Mouse (Mus musculus): Measurements from ENCODE around the gene Erich3. TPM values are rescaled to one million over a fixed set of nuclear protein-coding genes. Genes with fewer than 3 reads are reported as not detected.
"Not testable (repeated sequence)": the region's sequence is repeated elsewhere in the genome, so short reads cannot be mapped to it uniquely, and the experiment has no call there.

Erich3 gene
- polyA plus RNA-seq (2014; fragmentation: Nextera tagmentation; extraction: Ambion mirVana) = 0.08 and 0.23 TPM in 2 replicates

GRCm38 (mm10) chr3:154663545-154663944, at the start of gene Erich3:
Erich3 (plus strand) TSS chr3:154663859.
- peak within 1 kb of the TSS; percentile 14; the same call in 1 of the 2 replicates for H3K4me3 ChIP-seq (ENCODE audit: low read depth, low read length)
- no peaks in the 10 kb centered on the region for H3K9me3 ChIP-seq (ENCODE audit: control insufficient read depth, low read length)
- 0 out of 2 replicates have a peak, but pooled peaks have one; percentile 5 for ATAC-seq (ENCODE audit: insufficient number of reproducible peaks, low FRiP score, low TSS enrichment, low read depth)
- H3K27me3 ChIP-seq (ENCODE audit: control insufficient read depth, insufficient read depth, low read length) = peaks cover 20% of the 10 kb centered on the region
- 33% methylated on average over 7 of the region's 7 CpGs for WGBS
- H3K36me3 ChIP-seq (ENCODE audit: control insufficient read depth, insufficient read depth, low read length) = no peaks in the 10 kb centered on the region
- peaks cover 8% of the 10 kb centered on the region for H3K4me1 ChIP-seq (ENCODE audit: control insufficient read depth, insufficient read depth, low read length)
- no peak within 1 kb of the TSS for H3K27ac ChIP-seq (replicated peaks; ENCODE audit: low read depth, low read length)
- H3K9ac ChIP-seq (ENCODE audit: low read length) = no peak within 1 kb of the TSS
- peak within 1 kb of the TSS; percentile 45 for H3K4me2 ChIP-seq (ENCODE audit: low read depth, severe bottlenecking)
- no peak for DNase-seq (ENCODE audit: low spot score)

GRCm38 (mm10) chr3:154614771-154615170, 48.9 kb upstream of the Erich3 start:
- WGBS = 91% methylated on average over 8 of the region's 8 CpGs

GRCm38 (mm10) chr3:154615304-154615703, 48.4 kb upstream of the Erich3 start:
- Histone ChIP-seq H3K36me3 (ENCODE audit: control insufficient read depth, insufficient read depth, low read length) (no peaks in the 10 kb centered on the region; the same call in 1 of the 2 replicates), H3K4me2 (ENCODE audit: low read depth, severe bottlenecking) (no peak overlapping the region), H3K9ac (ENCODE audit: low read length) (no peak overlapping the region), H3K4me1 (ENCODE audit: control insufficient read depth, insufficient read depth, low read length) (no peaks in the 10 kb centered on the region), H3K9me3 (ENCODE audit: control insufficient read depth, low read length) (no peaks in the 10 kb centered on the region), H3K27ac (replicated peaks; ENCODE audit: low read depth, low read length) (no peak overlapping the region), H3K27me3 (ENCODE audit: control insufficient read depth, insufficient read depth, low read length) (no peaks in the 10 kb centered on the region), H3K4me3 (ENCODE audit: low read depth, low read length) (no peak overlapping the region)
- DNase-seq (ENCODE audit: low spot score) = no peak
- 95% methylated on average over 7 of the region's 7 CpGs for WGBS
- ATAC-seq (ENCODE audit: insufficient number of reproducible peaks, low FRiP score, low TSS enrichment, low read depth) = no peak

More at GRCm38 (mm10) chr3:154614771-154615170, 48.9 kb upstream of the Erich3 start:
- Histone ChIP-seq H3K4me3 (ENCODE audit: low read depth, low read length) (no peak overlapping the region), H3K9me3 (ENCODE audit: control insufficient read depth, low read length) (no peaks in the 10 kb centered on the region), H3K36me3 (ENCODE audit: control insufficient read depth, insufficient read depth, low read length) (no peaks in the 10 kb centered on the region; the same call in 1 of the 2 replicates), H3K27me3 (ENCODE audit: control insufficient read depth, insufficient read depth, low read length) (no peaks in the 10 kb centered on the region), H3K4me2 (ENCODE audit: low read depth, severe bottlenecking) (no peak overlapping the region), H3K9ac (ENCODE audit: low read length) (no peak overlapping the region), H3K4me1 (ENCODE audit: control insufficient read depth, insufficient read depth, low read length) (no peaks in the 10 kb centered on the region), H3K27ac (replicated peaks; ENCODE audit: low read depth, low read length) (no peak overlapping the region)
- ATAC-seq (ENCODE audit: insufficient number of reproducible peaks, low FRiP score, low TSS enrichment, low read depth) (no peak), DNase-seq (ENCODE audit: low spot score) (no peak)

- no peak overlapping the region for H3K4me2 ChIP-seq (ENCODE audit: low read depth, severe bottlenecking)
- no peak overlapping the region for H3K9ac ChIP-seq (ENCODE audit: low read length)
- ATAC-seq (ENCODE audit: insufficient number of reproducible peaks, low FRiP score, low TSS enrichment, low read depth) (no peak), DNase-seq (ENCODE audit: low spot score) (no peak)
- H3K27ac ChIP-seq (replicated peaks; ENCODE audit: low read depth, low read length) = no peak overlapping the region
- H3K4me3 ChIP-seq (ENCODE audit: low read depth, low read length) = no peak overlapping the region
- H3K27me3 ChIP-seq (ENCODE audit: control insufficient read depth, insufficient read depth, low read length) = no peaks in the 10 kb centered on the region
- H3K36me3 ChIP-seq (ENCODE audit: control insufficient read depth, insufficient read depth, low read length) = no peaks in the 10 kb centered on the region; the same call in 1 of the 2 replicates
- H3K9me3 ChIP-seq (ENCODE audit: control insufficient read depth, low read length) = no peaks in the 10 kb centered on the region
- WGBS = 87% methylated on average over 4 of the region's 4 CpGs
- no peaks in the 10 kb centered on the region for H3K4me1 ChIP-seq (ENCODE audit: control insufficient read depth, insufficient read depth, low read length)
Measured at GRCm38 (mm10) chr3:154616106-154616505, 47.6 kb upstream of the Erich3 start.

- peak; percentile 73 for ATAC-seq (ENCODE audit: insufficient number of reproducible peaks, low FRiP score, low TSS enrichment, low read depth)
Measured at GRCm38 (mm10) chr3:154628284-154628683, 35.4 kb upstream of the Erich3 start.

GRCm38 (mm10) chr3:154631281-154631680, 32.4 kb upstream of the Erich3 start:
- H3K9me3 ChIP-seq (ENCODE audit: control insufficient read depth, low read length); DNase-seq (ENCODE audit: low spot score); H3K9ac ChIP-seq (ENCODE audit: low read length); H3K4me3 ChIP-seq (ENCODE audit: low read depth, low read length); H3K4me1 ChIP-seq (ENCODE audit: control insufficient read depth, insufficient read depth, low read length); H3K27me3 ChIP-seq (ENCODE audit: control insufficient read depth, insufficient read depth, low read length); H3K27ac ChIP-seq (replicated peaks; ENCODE audit: low read depth, low read length); H3K36me3 ChIP-seq (ENCODE audit: control insufficient read depth, insufficient read depth, low read length); ATAC-seq (ENCODE audit: insufficient number of reproducible peaks, low FRiP score, low TSS enrichment, low read depth); H3K4me2 ChIP-seq (ENCODE audit: low read depth, severe bottlenecking): not testable (repeated sequence)
- WGBS = 93% methylated on average over 2 of the region's 2 CpGs

More at GRCm38 (mm10) chr3:154628284-154628683, 35.4 kb upstream of the Erich3 start:
- Histone ChIP-seq H3K4me1 (ENCODE audit: control insufficient read depth, insufficient read depth, low read length) (no peaks in the 10 kb centered on the region), H3K27ac (replicated peaks; ENCODE audit: low read depth, low read length) (no peak overlapping the region), H3K9me3 (ENCODE audit: control insufficient read depth, low read length) (no peaks in the 10 kb centered on the region), H3K27me3 (ENCODE audit: control insufficient read depth, insufficient read depth, low read length) (no peaks in the 10 kb centered on the region), H3K4me3 (ENCODE audit: low read depth, low read length) (no peak overlapping the region), H3K36me3 (ENCODE audit: control insufficient read depth, insufficient read depth, low read length) (no peaks in the 10 kb centered on the region), H3K9ac (ENCODE audit: low read length) (no peak overlapping the region), H3K4me2 (ENCODE audit: low read depth, severe bottlenecking) (no peak overlapping the region)
- DNase-seq (ENCODE audit: low spot score) = no peak

- Histone ChIP-seq H3K4me2 (ENCODE audit: low read depth, severe bottlenecking) (no peak overlapping the region), H3K27ac (replicated peaks; ENCODE audit: low read depth, low read length) (no peak overlapping the region), H3K36me3 (ENCODE audit: control insufficient read depth, insufficient read depth, low read length) (no peaks in the 10 kb centered on the region), H3K9me3 (ENCODE audit: control insufficient read depth, low read length) (no peaks in the 10 kb centered on the region), H3K4me1 (ENCODE audit: control insufficient read depth, insufficient read depth, low read length) (no peaks in the 10 kb centered on the region), H3K27me3 (ENCODE audit: control insufficient read depth, insufficient read depth, low read length) (no peaks in the 10 kb centered on the region), H3K9ac (ENCODE audit: low read length) (no peak overlapping the region), H3K4me3 (ENCODE audit: low read depth, low read length) (no peak overlapping the region)
- DNase-seq (ENCODE audit: low spot score) = no peak
- WGBS = 88% methylated on average over 5 of the region's 5 CpGs
- no peak for ATAC-seq (ENCODE audit: insufficient number of reproducible peaks, low FRiP score, low TSS enrichment, low read depth)
Measured at GRCm38 (mm10) chr3:154633091-154633490, 30.6 kb upstream of the Erich3 start.

GRCm38 (mm10) chr3:154646638-154647442, 16.8 kb upstream of the Erich3 start:
- Histone ChIP-seq H3K9me3 (ENCODE audit: control insufficient read depth, low read length) (no peaks in the 10 kb centered on the region), H3K4me1 (ENCODE audit: control insufficient read depth, insufficient read depth, low read length) (no peaks in the 10 kb centered on the region), H3K4me2 (ENCODE audit: low read depth, severe bottlenecking) (no peak overlapping the region), H3K4me3 (ENCODE audit: low read depth, low read length) (no peak overlapping the region), H3K27me3 (ENCODE audit: control insufficient read depth, insufficient read depth, low read length) (peaks cover 3% of the 10 kb centered on the region; the same call in 1 of the 2 replicates), H3K36me3 (ENCODE audit: control insufficient read depth, insufficient read depth, low read length) (no peaks in the 10 kb centered on the region), H3K9ac (ENCODE audit: low read length) (no peak overlapping the region), H3K27ac (replicated peaks; ENCODE audit: low read depth, low read length) (no peak overlapping the region)
- WGBS = 53% methylated on average over 29 of the region's 29 CpGs
- peak; percentile 43 for DNase-seq (ENCODE audit: low spot score)
- 0 out of 2 replicates have a peak, but pooled peaks have one; percentile 3 for ATAC-seq (ENCODE audit: insufficient number of reproducible peaks, low FRiP score, low TSS enrichment, low read depth)

Data from limb, embryonic 11.5 days (tissue).